Mouse (Mus musculus): ENCODE measurements at regions not wholly inside any gene's neighbourhood (a gene's known extent, or its start where the extent isn't known, plus 50 kb on each side); places are given as distances from the start of the nearest gene placed in this dataset.
A peak's percentile ranks its signal among the peaks of the same experiment; 100 is the strongest.

DNA sequence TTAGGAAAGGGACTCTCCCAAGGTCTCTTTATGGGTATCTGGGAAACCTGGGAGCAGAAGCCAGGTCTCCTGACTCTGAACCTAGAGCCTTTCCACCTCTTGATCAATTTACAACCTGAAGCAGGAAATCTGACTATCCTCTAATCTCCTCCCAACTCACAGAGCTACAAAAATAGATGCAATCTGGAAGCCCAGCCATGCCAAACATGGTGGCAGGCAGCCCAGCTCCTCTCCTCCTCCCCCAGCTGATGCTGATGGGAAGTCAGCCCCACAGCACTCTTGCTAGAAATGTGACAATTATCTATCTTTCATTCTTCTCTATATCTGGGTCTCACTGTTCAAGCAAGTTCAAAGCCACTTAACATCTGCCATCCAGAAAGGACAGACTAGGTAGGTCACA, 233.5 kb downstream of the Sec61b start:
- peak; percentile 18 to 27 for DNase-seq
- intact Hi-C loops (cut with DNase I) = no loop called here

- no peak for DNase-seq
- intact Hi-C loops (cut with DNase I) = no loop called here
Observed at GRCm38 (mm10) chr4:47713387-47713786, 238.9 kb downstream of the Sec61b start.

DNA sequence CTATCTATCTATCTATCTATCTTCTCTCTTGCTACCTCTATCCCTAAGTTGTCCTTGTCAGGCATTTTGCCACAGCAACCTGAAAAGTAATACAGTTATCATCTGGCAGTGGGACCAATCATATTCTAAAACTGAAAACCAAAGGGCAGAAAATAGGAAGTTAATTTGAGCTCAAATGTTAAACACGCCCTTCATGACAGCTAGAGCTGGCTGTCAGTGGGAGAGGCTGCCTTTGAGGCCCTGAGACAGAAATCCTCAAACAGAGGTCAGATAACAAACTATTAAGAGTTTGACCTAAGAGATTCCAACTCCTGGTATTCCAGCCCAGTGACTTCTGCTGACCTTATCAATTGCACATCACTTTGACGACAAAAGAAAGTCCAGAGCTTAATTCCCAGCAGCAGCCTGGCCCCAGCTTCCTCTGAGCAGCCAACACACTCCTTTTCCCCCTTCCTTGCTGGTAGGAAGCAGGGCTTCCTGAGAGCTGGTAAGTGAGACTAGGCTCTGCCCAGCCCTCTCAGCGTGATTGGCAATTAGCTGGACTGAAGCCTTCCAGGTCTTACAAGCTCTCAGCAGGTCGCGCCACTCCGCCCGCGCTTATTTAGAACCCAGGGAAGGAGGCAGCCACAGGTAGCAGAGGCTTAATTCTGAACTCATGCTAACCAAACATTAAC, 250.0 kb downstream of the Sec61b start:
- DNase-seq = no peak
- intact Hi-C loops (cut with DNase I) = no loop called here

- no peak for DNase-seq
- intact Hi-C loops (cut with DNase I) = no loop called here
Observed at GRCm38 (mm10) chr4:47725005-47725340, 250.5 kb downstream of the Sec61b start.

- intact Hi-C loops (cut with DNase I) = no loop called here
- no peak for DNase-seq
Observed at GRCm38 (mm10) chr4:47746498-47747190, 272.2 kb downstream of the Sec61b start.

DNA sequence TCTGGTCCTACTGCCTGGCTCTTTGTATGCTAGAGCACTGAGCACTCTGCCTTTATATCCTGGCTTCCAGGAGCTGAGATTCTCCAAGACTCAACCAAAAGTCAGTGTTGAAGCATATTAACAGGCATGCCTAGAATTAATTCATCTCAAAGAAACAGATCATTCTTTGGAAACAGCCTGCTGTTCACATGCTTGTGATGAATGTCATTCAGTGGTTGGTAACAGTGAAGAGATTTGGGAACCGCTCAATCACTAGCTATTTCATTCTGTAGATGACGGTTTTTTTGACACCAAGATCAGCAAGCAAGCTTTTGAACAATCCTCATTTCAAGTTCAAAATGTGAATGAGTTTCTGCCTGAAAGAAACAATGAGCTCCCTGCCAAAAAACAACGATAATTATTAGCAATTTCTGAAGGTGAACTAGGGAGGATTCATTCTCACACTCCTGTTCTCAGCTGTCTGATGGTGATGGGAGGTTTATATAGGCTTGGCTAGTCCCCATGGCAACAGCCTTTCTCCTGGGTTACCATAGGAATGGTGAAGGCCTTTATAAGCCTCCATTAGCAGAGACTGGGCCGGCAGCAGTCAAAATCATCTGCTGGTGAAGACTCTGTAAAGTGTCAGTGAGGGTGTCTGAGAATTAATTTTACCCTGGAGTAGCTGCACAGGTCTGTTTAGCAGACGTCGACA, 272.6 kb upstream of the Nr4a3 start:
- intact Hi-C loops (cut with DNase I) = no loop called here
- no peak for DNase-seq

DNA sequence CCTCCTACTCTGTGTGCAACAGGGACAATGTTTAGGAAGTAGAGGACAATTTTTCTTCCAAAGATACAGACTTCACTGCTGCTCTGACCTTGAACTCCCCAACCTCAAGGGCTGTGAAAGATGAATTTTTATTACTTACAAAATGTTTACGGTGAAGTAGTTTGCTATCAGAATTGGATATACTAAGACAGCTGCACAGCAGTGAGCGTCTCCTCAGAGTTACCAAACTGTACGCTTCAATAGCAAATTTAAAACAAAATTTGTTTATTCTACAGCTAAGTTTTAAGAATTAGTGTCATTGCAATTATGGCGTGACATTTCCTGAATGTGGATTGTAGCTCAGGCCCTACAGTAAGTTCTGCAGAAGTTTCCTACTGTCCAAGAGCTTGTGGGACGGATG, 270.3 kb upstream of the Nr4a3 start:
- intact Hi-C loops (cut with DNase I) = no loop called here
- DNase-seq = no peak

- intact Hi-C loops (cut with DNase I) = no loop called here
- DNase-seq = peak in 1 of 2 experiments; percentile 3
Observed at GRCm38 (mm10) chr4:47781039-47781438, 263.9 kb upstream of the Nr4a3 start.

DNA sequence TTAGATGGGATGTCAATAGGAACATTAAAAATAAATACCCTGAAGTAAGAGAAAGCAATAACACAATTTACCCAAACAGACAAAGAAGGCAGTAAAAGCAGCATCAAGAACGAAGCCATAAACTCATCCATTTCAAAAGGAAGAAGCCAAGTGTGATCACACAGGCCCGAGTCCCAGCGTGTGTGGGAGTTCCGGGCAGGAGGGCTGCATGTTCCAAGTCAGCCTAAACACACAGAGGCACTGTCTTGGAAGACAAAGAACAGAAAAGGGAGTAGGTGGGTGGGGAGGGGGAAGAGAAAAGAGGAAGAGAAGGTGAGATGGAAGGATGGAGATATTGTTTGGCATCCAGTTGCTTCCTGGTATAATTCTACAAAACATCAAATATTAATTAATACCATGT, 248.0 kb upstream of the Nr4a3 start:
- no peak for DNase-seq
- intact Hi-C loops (cut with DNase I) = no loop called here

GRCm38 (mm10) chr4:47799165-47799564, 245.8 kb upstream of the Nr4a3 start:
- intact Hi-C loops (cut with DNase I) = no loop called here
- DNase-seq = no peak

DNA sequence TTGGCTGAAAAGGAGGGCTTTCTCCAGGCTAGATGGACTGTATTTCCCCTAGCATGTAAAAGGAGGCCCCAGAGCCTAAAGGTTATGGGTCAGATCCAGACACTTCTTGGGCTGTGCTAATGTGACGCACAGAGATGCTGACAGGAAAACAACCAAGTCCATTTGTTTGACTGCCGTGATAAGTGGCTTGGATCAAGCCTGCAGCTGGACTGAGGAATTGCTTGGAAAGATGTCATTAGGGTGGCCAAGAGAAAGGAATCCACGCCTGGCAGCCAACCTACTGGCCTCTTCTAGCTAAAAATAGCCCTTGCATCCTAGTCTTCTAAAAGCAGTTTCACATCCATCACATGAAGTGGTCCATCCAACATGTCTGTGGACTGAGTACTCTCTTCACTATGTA, 241.8 kb upstream of the Nr4a3 start:
- intact Hi-C loops (cut with DNase I) = no loop called here
- peak; percentile 19 to 31 for DNase-seq

- no peak for DNase-seq
- intact Hi-C loops (cut with DNase I) = loop anchor here (5.0 kb wide), 2 partner anchors 221 to 234 kb away; no protein-coding TSS in a partner anchor
Observed at GRCm38 (mm10) chr4:47807877-47808276, 237.1 kb upstream of the Nr4a3 start.

GRCm38 (mm10) chr4:47814030-47814429, 230.9 kb upstream of the Nr4a3 start:
- DNase-seq = no peak
- intact Hi-C loops (cut with DNase I) = no loop called here

DNA sequence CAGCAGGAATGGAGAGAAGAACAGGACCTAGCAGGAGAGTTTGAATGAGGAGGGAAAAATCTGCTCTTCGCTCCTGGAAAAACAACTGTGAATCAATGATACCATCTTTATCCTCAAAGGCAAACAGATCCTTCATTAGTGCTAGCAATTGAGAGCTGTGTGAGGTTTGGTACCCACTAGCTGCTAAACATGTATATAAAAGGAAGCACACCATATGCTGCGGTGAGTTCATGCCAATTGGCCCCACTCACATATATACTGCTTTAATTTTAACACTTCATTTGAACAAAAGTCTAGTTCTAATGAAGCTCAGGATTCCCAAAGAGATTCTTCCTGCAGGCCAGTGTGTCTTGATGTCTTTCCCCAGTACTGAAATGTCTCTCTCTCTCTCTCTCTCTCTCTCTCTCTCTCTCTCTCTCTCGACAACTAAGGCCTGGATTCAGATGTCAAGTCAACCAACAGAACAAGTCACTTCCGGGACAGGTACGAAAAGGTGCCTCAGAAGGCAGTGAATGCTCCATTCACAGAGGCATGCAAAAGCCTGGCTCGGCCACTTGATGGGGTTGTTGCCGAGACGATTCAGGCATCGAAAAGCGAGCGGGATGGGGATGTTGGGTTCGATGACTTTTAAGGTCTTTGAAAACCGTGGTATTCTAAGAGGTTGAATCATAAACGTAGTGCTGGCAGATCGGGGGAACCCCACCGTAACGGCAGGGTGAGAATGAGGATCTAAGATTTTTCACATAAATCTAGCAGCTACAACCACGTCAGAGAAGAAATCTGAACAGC, 226.4 kb upstream of the Nr4a3 start:
- intact Hi-C loops (cut with DNase I) = no loop called here
- DNase-seq = no peak

- DNase-seq = no peak
- intact Hi-C loops (cut with DNase I) = no loop called here
Observed at GRCm38 (mm10) chr4:47820562-47820961, 224.4 kb upstream of the Nr4a3 start.

GRCm38 (mm10) chr4:47823299-47823698, 221.7 kb upstream of the Nr4a3 start:
- intact Hi-C loops (cut with DNase I) = no loop called here
- DNase-seq = no peak

GRCm38 (mm10) chr4:47824083-47824482, 220.9 kb upstream of the Nr4a3 start:
- intact Hi-C loops (cut with DNase I) = no loop called here

GRCm38 (mm10) chr4:47832905-47833304, 212.0 kb upstream of the Nr4a3 start:
- intact Hi-C loops (cut with DNase I) = no loop called here
- DNase-seq = no peak

More at GRCm38 (mm10) chr4:47824083-47824482, 220.9 kb upstream of the Nr4a3 start:
- DNase-seq = no peak

- intact Hi-C loops (cut with DNase I) = no loop called here
- DNase-seq = no peak
Observed at GRCm38 (mm10) chr4:47838411-47838810, 206.5 kb upstream of the Nr4a3 start.

DNA sequence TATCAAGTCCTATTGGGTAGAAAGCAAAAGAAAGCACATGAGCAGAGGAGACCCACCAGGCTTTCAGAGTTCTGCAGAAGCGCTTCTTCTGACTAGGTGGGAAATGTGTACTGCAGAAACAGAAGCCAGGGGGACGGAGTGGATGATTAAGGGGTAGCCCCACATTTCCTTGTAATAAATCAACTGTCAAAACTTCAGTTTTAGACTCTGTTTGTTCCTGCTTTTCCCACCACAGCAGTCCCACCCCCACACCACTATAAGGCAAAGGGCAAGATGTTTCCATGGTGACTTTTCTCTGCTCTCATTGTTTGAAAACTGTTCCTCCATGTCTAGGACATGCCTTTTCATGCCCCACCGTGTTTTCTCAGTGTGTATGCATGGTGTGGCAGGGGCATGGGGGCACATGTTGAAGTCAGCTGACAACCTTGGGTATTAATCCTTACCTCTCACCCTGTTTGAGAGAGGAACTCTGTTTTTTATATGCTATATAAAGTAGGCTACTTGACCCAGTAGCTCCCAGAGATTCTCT, 202.8 kb upstream of the Nr4a3 start:
- no peak for DNase-seq
- intact Hi-C loops (cut with DNase I) = no loop called here

DNA sequence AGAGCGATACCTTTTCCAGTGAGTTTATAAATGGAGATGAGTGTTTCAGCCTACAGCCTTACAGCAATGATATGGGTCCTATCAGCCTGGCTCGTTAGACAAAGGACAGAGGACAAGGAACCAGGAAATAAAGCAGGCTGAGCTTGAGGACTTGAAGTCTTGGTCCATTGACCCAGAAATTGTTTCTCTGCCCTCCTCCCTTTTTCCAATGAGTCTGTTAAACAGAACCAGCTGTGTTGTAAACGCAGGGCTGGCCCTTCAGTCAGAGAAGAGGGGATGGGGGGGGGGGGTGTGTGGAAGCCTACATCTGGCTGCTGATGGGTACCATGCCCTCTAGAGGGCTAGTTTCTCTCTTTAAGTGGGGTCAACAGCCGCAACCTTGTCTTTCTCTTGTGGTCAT, 199.7 kb upstream of the Nr4a3 start:
- intact Hi-C loops (cut with DNase I) = no loop called here

More for the DNA sequence above, 199.7 kb upstream of the Nr4a3 start:
- no peak for DNase-seq
